Mouse (Mus musculus) fat pad, adult 2 months (tissue): Measurements from ENCODE around the gene Wdr63.
"Not testable (repeated sequence)": the region's sequence is repeated elsewhere in the genome, so short reads cannot be mapped to it uniquely, and the experiment has no call there.

Experiments
- DNase-seq: peaks from one replicate; pipeline ENCODE4 v3.0.0-alpha.2; 2011; ENCODE audit warnings: low read depth, low spot score; ENCODE audit errors: extremely low read depth

The Wdr63 gene

GRCm38 (mm10) chr3:146016979-146017378 is 91.0 kb downstream of the Wdr63 start:
- DNase-seq: no peak

- DNase-seq: no peak
These were observed 93.6 kb downstream of the Wdr63 start for GRCm38 (mm10) chr3:146014321-146014720.

GRCm38 (mm10) chr3:146013490-146013889 is 94.4 kb downstream of the Wdr63 start:
- DNase-seq: no peak

DNA sequence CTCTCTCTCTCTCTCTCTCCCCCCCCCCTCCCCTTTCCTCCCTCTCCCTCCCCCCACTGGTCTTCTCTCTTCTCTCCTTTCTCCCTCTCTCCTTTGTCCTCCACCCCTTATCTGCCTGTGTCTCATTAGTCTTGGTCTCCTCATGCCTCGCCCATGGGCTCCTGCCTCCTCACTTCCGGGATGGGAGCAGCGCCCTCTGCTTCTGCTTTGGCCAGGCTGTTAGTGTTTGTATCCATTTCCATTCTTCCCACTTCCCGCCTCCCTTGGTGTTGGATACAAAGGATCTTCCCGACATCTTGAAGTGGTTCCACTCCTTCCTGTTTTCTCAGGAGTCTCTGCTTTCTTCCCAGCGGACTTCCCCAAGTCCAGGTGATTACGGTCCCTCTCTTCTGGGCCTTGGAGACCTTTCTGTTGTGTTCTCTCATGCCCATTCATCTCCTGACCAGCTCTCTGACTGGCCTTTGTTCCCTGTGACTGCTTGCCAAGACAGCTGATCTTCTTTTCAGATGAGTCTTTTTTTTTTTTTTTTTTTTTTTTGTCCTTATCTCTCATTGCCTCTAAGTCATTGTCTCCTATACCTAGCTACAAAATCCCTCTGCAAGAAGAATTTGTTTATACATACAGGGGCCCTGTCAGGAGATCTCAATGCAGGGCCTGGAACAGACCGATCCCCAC is 96.2 kb downstream of the Wdr63 start:
- DNase-seq: no peak

DNA sequence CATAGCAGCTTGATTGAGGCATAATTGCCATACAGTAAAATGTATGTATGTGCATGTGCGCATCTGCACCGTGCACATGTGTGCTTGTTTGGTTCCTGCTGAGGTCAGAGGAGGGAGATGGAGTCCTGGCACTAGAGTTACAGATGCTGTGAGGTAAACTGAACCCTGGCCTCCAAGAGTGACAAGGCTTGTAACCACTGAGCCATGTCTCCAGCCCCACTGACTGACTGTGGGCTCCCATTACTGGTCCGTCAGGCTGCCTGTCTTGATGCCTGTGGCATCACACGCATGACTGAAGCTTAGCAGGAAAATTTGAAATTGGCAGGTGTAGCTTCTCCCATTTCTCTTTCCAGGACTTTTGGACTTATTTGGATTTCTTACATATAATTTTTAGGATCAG is 97.2 kb downstream of the Wdr63 start:
- DNase-seq: no peak

DNA sequence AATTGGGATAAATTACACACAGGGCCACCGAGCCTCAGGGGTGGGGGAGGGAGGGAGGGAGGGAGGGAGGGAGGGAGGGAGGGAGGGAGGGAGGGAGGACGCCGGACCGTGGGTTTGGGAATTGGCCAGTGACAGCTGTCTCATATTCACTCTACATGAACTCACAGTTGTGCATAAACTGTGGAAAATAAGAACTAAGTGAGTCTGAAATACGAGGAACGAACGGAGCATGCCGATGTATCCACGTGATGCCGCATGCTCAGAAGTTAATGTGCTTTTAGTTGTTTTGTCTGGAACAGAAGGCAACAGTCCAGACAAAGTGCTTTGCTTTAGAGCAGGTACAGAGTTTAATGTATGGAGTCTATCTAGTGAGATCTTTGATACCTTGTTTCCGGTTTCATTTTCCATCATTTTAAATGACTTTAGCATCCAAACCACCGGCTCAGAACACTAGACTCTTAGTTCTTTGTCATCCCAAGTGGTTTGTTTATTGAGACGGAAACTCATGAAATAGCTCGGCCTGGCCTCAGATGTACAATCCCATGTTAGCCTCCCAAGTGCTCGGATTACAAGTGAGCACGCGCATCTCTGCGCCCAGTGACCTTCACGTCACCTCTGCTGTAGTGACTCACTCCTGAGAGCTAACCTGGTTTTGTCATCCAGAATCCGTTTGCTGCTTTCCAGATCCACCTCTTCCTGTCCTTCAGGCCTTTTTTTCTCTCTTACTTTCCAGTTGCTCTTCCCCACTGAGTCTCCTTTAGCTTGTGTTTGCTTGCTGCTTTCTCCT is 97.9 kb downstream of the Wdr63 start:
- DNase-seq: no peak

DNA sequence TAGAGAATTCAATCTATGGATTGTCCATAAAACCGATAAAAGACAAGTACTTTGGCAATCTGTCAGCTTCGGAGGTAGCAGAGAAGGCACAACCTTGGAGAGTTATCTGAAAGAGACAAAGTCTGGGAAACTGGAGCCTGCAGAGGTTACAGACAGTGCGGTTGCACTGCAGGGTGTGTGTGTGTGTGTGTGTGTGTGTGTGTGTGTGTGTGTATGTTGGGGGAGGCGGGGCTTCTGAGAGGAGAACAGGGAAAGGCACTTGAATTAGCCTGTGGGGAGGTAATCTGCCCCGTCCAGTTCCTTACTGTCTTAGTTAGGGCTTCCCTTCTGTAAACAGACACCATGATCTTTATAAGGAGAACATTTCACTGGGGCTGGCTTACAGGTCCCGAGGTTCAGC is 100.1 kb downstream of the Wdr63 start:
- no peak for DNase-seq

GRCm38 (mm10) chr3:146004347-146005051 is 103.4 kb downstream of the Wdr63 start:
- no peak for DNase-seq

DNA sequence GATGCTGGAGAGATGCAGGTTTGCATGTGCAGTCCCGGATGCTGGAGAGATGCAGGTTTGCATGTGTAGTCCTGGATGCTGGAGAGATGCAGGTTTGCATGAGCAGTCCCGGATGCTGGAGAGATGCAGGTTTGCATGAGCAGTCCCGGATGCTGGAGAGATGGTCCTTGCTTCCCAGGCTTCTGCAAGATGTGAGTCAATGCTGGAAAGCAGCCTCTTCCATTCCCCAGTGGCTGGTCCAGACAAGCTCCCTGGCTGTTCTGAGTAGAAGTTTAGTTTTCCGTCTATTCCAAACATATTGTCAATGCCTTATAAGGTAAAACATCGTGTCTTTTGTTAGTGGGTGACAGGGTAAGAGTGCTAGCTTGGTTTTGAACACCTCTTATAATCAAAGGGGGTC is 111.4 kb downstream of the Wdr63 start:
- not testable (repeated sequence) for DNase-seq

DNA sequence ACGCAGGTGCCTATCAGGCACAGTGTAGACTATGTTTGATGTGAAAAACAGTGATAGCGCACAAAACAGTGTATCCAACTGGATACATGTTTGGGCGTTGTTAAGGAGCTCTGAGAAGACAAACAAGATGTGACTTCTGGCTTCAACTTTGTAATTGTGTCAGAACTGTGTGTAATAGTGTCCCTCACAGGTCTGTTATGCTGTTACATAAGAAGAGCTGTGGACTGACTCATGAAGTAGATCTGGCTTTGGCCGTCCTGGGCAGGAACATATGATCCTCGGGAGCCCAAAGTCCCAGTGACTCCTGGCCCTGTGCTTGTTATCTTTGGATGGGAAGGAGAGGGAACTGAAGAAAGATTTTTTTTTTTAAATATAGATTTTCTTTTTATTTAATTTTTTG is 112.4 kb downstream of the Wdr63 start:
- peak; percentile 81 for DNase-seq

DNA sequence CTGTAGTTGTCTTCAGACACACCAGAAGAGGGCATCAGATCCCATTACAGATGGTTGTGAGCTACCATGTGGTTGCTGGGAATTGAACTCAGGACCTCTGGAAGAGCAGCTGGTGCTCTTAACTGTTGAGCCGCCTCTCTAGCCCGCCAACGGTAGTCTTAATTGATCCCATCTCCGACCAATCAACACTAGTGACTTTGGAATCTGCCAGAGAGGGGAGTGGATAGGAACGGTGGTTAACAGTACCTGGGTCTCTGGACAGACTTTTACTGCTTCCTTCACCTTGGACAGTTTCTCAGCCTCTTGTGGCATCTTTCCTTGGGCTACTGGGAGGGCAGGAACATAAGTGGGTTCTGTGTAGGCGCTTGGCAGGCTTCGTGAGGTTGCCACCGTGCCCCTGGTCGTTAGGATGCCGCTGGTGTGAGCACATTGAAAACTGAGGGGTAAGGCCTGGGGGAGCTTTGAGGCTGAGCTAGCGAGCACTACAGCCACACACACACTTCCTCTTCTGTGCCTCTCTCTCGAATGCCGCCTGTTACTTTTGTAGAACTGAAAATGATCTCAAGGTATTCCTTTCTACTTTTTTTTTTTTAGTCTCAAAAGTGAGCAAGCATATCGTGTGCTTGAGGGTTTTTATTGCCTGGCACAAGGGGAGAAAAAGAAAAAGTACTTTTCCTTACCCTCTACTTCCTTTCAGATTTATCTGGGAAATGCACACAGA is 114.3 kb downstream of the Wdr63 start:
- no peak for DNase-seq

GRCm38 (mm10) chr3:145992796-145993195 is 115.1 kb downstream of the Wdr63 start:
- DNase-seq: peak; percentile 87

DNA sequence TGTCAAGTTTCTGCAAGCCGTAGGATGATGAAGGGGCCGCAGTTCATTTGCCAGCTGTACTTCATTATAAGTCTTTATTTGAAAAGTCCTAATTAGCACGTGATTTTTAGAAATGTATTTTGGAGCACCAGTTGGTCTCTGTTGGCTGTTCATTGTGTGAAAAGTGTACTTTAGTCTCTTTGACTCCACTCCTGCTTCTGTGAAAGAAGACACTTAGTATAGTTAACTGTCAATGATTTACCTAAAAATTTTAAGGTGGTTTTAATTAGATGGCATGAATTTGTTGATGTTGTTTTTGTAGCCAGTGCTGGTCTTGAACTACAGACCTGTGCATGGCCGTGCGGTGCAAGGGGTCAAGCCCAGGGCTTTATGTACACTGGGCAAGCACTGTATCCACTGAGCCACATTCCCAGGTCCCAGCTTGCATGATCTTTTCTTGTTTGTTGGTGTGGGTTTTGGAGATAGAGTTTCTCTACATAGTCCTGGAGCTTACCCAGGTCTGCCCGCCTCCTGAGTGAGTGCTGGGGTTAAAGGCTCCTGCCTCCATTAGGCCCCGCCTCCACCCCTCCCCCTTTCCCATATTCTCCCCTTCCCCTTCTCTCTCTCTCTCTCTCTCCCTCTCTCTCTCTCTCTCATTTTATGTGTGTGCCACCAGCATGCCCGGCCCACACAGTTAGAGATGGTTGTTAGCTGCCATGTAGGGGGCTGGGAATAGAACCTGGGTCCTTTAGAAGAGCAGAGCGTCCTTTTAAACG is 115.8 kb downstream of the Wdr63 start:
- DNase-seq: no peak

GRCm38 (mm10) chr3:145991130-145991529 is 116.8 kb downstream of the Wdr63 start:
- DNase-seq: no peak
